Mouse (Mus musculus) liver, embryonic 14.5 days (tissue): ENCODE results near the gene St6galnac5. TPM values are rescaled to one million over a fixed set of nuclear protein-coding genes. Genes with fewer than 3 reads are reported as not detected.

Experiments used
- ATAC-seq: fragments of 200-750 bp; cut with Nextera tagmentation; 2 replicates; pipeline ENCODE4 v1.8.0; 2017; ENCODE audit warnings: moderate number of reproducible peaks, mild to moderate bottlenecking, moderate library complexity; ENCODE audit not compliant: insufficient read depth
- DNase-seq, 3 experiments: peaks; one replicate each; pipeline ENCODE4 v3.0.0-alpha.2; 2012 to 2013; ENCODE audit warnings: low read depth in 3 of 3, low spot score in 3 of 3
- H3K27ac ChIP-seq: fragments of 300-500 bp; sonication (generic); 2 replicates; pipeline ENCODE4 v1.5.1; 2014; ENCODE audit warnings: moderate library complexity, mild to moderate bottlenecking, control low read depth, inconsistent platforms
- H3K27me3 ChIP-seq: fragments of 300-500 bp; sonication (generic); 2 replicates; pipeline ENCODE4 v1.6.1; 2014; ENCODE audit warnings: mild to moderate bottlenecking, low read length, moderate library complexity; ENCODE audit not compliant: control insufficient read depth, insufficient read depth
- H3K36me3 ChIP-seq: fragments of 300-500 bp; sonication (generic); replicated peaks from 2 replicates; pipeline ENCODE4 v1.6.1; 2014; ENCODE audit warnings: low read depth; ENCODE audit not compliant: control insufficient read depth, insufficient read depth
- H3K4me1 ChIP-seq, 2 experiments: fragments of 200-500 bp in 1 of 2; fragments of 300-500 bp in 1 of 2; sonication (generic) in 1 of 2; replicated peaks; 2 replicates each; pipeline ENCODE4 v1.6.1; 2012 to 2014; ENCODE audit warnings: antibody characterized with exemption in 1 of 2, inconsistent platforms in 1 of 2, low read length in 1 of 2; ENCODE audit not compliant: control insufficient read depth in 2 of 2, insufficient read depth in 2 of 2
- H3K4me2 ChIP-seq: fragments of 300-500 bp; sonication (generic); 2 replicates; pipeline ENCODE4 v1.6.1; 2014; ENCODE audit warnings: low read depth, mild to moderate bottlenecking, control low read depth, moderate library complexity
- H3K4me3 ChIP-seq, 2 experiments: fragments of 200-500 bp in 1 of 2; fragments of 300-500 bp in 1 of 2; sonication (generic) in 1 of 2; 2 replicates each; pipeline ENCODE4 v1.5.1; 2012 to 2014; ENCODE audit warnings: low read depth in 2 of 2, low read length in 2 of 2, mild to moderate bottlenecking in 2 of 2, control low read depth in 1 of 2, inconsistent platforms in 1 of 2, moderate library complexity in 1 of 2; ENCODE audit not compliant: insufficient read depth in 1 of 2
- H3K9ac ChIP-seq: fragments of 300-500 bp; sonication (generic); replicated peaks from 2 replicates; pipeline ENCODE4 v1.6.1; 2014; ENCODE audit warnings: mild to moderate bottlenecking, control low read depth, moderate library complexity
- H3K9me3 ChIP-seq: fragments of 300-500 bp; sonication (generic); 2 replicates; pipeline ENCODE4 v1.6.1; 2016; ENCODE audit warnings: low read length, mixed read lengths; ENCODE audit not compliant: control insufficient read depth
- CTCF ChIP-seq: IDR thresholded peaks from 2 replicates; pipeline ENCODE4 v1.5.1; 2016; ENCODE audit warnings: antibody characterized with exemption, low read depth, control low read depth
- EP300 ChIP-seq: IDR thresholded peaks from 2 replicates; pipeline ENCODE4 v1.6.1; 2016; ENCODE audit warnings: antibody characterized with exemption, low read depth
- WGBS: fragments of 180-500 bp; shearing (Covaris S2); extraction: QIAGEN DNeasy Blood & Tissue Kit; methylation state at CpG from one replicate; pipeline ENCODE4 v1.1.7; 2014; ENCODE audit not compliant: insufficient replicate concordance; 5-methylcytosine and 5-hydroxymethylcytosine counted together
- polyA plus RNA-seq, 2 experiments: library from polyadenylated mRNA; depleted of rRNA in 1 of 2; stranded (reverse) in 1 of 2; unstranded in 1 of 2; fragments of >200 nt; fragmentation: Nextera tagmentation in 1 of 2; extraction: Ambion mirVana in 1 of 2; gene quantifications; 2 replicates each; pipeline versions ENCODE4 v1.2.1 to v1.2.3; 2012 to 2014

Gene St6galnac5
- polyA plus RNA-seq, 2 experiments = 0.01 TPM; not detected in 1

DNA sequence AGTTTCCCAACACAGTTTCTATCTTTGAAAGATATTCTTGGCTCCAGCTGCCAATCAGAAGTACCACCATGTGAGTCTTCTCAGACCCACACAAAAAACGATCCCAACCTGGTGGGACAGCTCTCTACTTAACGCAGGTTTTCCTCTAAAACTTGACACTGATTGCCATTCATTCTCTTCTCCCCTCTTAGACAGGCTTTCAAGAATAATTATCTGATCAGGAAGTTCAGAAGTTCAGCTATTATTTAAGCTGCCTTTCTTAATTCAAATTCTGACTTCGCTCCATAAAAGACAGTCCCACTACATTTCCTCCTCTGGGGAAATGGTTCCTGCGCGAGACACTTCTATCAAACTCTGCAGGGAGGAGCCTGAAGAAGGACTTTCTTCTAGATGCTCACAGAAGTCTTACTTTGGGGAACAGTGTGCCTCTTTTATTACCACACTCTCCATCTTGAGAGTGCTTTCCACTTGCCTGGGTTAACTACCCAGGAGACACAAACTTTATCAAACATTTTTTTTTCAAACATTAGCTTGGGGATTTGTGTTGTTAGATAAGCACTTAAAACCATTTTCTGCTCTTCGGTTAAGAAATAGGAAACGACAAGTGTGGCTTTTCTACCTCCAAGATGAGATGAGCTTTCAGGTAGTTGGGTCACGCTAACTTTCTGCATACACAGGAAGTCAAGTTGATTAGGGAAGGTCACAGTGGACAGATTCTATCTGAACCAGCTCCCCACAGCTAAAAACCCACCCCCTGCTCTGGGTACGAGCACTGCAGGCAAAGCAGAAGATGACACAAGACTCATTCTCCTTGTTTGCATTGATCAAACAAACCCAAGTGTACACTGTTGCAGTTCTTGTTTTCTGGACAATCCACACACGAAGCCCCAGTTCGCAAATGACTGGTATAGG, 30.2 kb downstream of the St6galnac5 start:
- peaks cover 6 to 40% of the 10 kb centered on the region in 2 experiments for H3K4me1 ChIP-seq
- ATAC-seq = no peak
- no peaks in the 10 kb centered on the region for H3K36me3 ChIP-seq
- H3K4me2 ChIP-seq = no peak overlapping the region
- no peak overlapping the region for H3K27ac ChIP-seq
- H3K27me3 ChIP-seq = no peaks in the 10 kb centered on the region
- no peak overlapping the region for H3K9ac ChIP-seq
- no peak for TF ChIP-seq EP300
- TF ChIP-seq CTCF = no peak
- WGBS = 30% methylated on average over 11 of the region's 11 CpGs
- H3K4me3 ChIP-seq = no peak overlapping the region
- H3K9me3 ChIP-seq = no peaks in the 10 kb centered on the region
- DNase-seq = no peak

- no peaks in the 10 kb centered on the region for H3K36me3 ChIP-seq
- H3K9ac ChIP-seq = no peak overlapping the region
- peaks cover 6 to 33% of the 10 kb centered on the region in 2 experiments for H3K4me1 ChIP-seq
- no peak overlapping the region for H3K4me3 ChIP-seq
- ATAC-seq (no peak), DNase-seq (no peak)
- no peaks in the 10 kb centered on the region for H3K27me3 ChIP-seq
- H3K9me3 ChIP-seq = no peaks in the 10 kb centered on the region
- no peak overlapping the region for H3K27ac ChIP-seq
- TF ChIP-seq CTCF (peak; percentile 18; the same call in 1 of the 2 replicates), EP300 (no peak)
- no peak overlapping the region for H3K4me2 ChIP-seq
- WGBS = 69% methylated on average over 9 of the region's 9 CpGs
Measured at GRCm38 (mm10) chr3:152950914-152951313, 31.1 kb downstream of the St6galnac5 start.

- no peak overlapping the region for H3K4me2 ChIP-seq
- H3K27me3 ChIP-seq = no peaks in the 10 kb centered on the region
- H3K4me1 ChIP-seq = peaks cover 6 to 30% of the 10 kb centered on the region in 2 experiments
- no peak overlapping the region for H3K9ac ChIP-seq
- WGBS = 22% methylated on average over 5 of the region's 5 CpGs
- no peaks in the 10 kb centered on the region for H3K9me3 ChIP-seq
- ATAC-seq (peak; percentile 62), DNase-seq (no peak)
- H3K36me3 ChIP-seq = no peaks in the 10 kb centered on the region
- no peak overlapping the region for H3K27ac ChIP-seq
- TF ChIP-seq CTCF (no peak), EP300 (no peak)
- H3K4me3 ChIP-seq = no peak overlapping the region
Measured at GRCm38 (mm10) chr3:152950299-152950698, 31.7 kb downstream of the St6galnac5 start.

DNA sequence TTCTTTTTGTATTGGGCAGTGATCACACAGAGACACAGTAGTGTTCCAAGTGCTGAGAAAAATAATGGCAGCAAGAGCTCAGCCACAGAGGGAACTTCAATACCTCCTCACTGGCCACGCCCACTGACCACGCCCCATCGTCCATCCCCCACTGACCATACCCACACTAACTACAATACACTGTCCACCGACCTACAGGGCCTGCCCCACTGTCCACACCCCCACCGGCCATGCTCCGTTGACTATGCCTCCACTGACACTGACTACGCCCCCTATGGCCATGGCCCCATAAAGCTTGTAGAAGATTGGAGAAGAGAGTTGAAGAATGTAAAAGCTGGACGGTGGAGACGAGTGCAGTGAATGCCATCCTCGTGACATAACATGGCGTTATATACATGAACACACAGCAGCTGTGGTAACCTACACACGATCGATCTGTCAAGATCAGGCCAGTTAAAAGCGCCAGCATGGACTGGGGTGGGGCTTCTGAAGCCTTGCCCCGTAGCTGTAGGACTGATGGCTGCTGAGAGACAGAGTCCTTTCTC, 32.7 kb downstream of the St6galnac5 start:
- H3K4me3 ChIP-seq = no peak overlapping the region
- no peak overlapping the region for H3K9ac ChIP-seq
- no peaks in the 10 kb centered on the region for H3K27me3 ChIP-seq
- H3K9me3 ChIP-seq = no peaks in the 10 kb centered on the region
- H3K4me2 ChIP-seq = no peak overlapping the region
- H3K4me1 ChIP-seq = peaks cover 6 to 30% of the 10 kb centered on the region in 2 experiments
- DNase-seq (no peak), ATAC-seq (no peak)
- TF ChIP-seq CTCF = no peak
- no peak for TF ChIP-seq EP300
- WGBS = 63% methylated on average over 15 of the region's 15 CpGs
- H3K36me3 ChIP-seq = no peaks in the 10 kb centered on the region
- no peak overlapping the region for H3K27ac ChIP-seq

DNA sequence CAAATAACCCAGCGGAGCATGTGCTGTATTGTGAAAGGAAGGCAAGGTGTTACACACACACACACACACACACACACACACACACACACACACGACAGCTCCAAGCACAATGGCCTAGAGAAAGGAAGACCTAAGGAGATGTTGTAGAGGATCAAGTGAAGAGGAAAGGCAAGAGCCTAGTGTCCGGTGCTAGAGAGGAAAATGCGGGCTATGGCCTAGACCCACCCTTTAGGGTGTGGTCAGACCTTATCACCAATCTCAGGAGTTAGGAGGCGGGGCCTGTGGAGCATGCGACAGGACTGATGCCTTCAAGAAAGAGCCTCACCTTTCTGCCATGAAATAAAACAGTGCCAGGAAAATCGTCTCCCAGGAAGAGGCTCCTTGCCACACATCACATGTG, 33.5 kb downstream of the St6galnac5 start:
- DNase-seq (no peak), ATAC-seq (no peak; the same call in 1 of the 2 replicates)
- Histone ChIP-seq H3K4me1 (peaks cover 6 to 30% of the 10 kb centered on the region in 2 experiments), H3K9ac (no peak overlapping the region), H3K4me2 (no peak overlapping the region), H3K4me3 (no peak overlapping the region), H3K36me3 (no peaks in the 10 kb centered on the region), H3K27me3 (no peaks in the 10 kb centered on the region), H3K27ac (no peak overlapping the region), H3K9me3 (no peaks in the 10 kb centered on the region)
- no peak for TF ChIP-seq CTCF
- no peak for TF ChIP-seq EP300
- 48% methylated on average over 7 of the region's 7 CpGs for WGBS
